Mouse (Mus musculus) embryonic fibroblast, embryonic 13.5 days (primary cell): Measurements from ENCODE around the gene Gm49320. TPM values are rescaled to one million over a fixed set of nuclear protein-coding genes. Genes with fewer than 3 reads are reported as not detected.

Experiments used
- H3K27ac ChIP-seq: 2 replicates; pipeline ENCODE4 v1.5.1; 2012; ENCODE audit warnings: low read length, control low read depth, inconsistent platforms; ENCODE audit not compliant: insufficient read depth
- H3K4me1 ChIP-seq: 2 replicates; pipeline ENCODE4 v1.6.1; 2011; ENCODE audit warnings: low read length; ENCODE audit not compliant: control insufficient read depth, insufficient read depth
- H3K4me3 ChIP-seq: 2 replicates; pipeline ENCODE4 v1.5.1; 2011; ENCODE audit warnings: mild to moderate bottlenecking, control low read depth, low read length; ENCODE audit not compliant: insufficient read depth
- CTCF ChIP-seq: IDR thresholded peaks from 2 replicates; pipeline ENCODE4 v1.5.1; 2011; ENCODE audit warnings: mild to moderate bottlenecking, control low read depth, low read length, moderate library complexity, borderline replicate concordance; ENCODE audit not compliant: insufficient read depth
- POLR2A ChIP-seq: IDR thresholded peaks from 2 replicates; pipeline ENCODE4 v1.6.1; 2011; ENCODE audit warnings: low read depth, mild to moderate bottlenecking, control low read depth, low read length, moderate library complexity
- polyA plus RNA-seq: library from polyadenylated mRNA; stranded (reverse); fragments of >200 nt; gene quantifications from 2 replicates; pipeline ENCODE4 v1.2.4, GENCODE M21; 2011; ENCODE audit warnings: low read depth; ENCODE audit not compliant: missing spikeins, insufficient read length

Gm49320 gene
- polyA plus RNA-seq, 1 experiment, result 0.60 TPM

- Histone ChIP-seq H3K4me3 (no peak overlapping the region), H3K27ac (no peak overlapping the region), H3K4me1 (no peaks in the 10 kb centered on the region)
- TF ChIP-seq POLR2A (no peak), CTCF (no peak)
Measured at GRCm38 (mm10) chr8:4292738-4293137, 54.1 kb downstream of the Gm49320 start.

GRCm38 (mm10) chr8:4297822-4298221 is 59.2 kb downstream of the Gm49320 start:
- H3K4me1 ChIP-seq, result no peaks in the 10 kb centered on the region
- H3K4me3 ChIP-seq, result no peak overlapping the region
- TF ChIP-seq POLR2A (no peak), CTCF (no peak)
- no peak overlapping the region for H3K27ac ChIP-seq

Other genes starting within 250 kb of the Gm49320 start
- not detected in 2 replicates for gene Cd209f, start 133.0 kb upstream of the Gm49320 start, polyA plus RNA-seq
- gene Cd209g, start 104.8 kb upstream of the Gm49320 start, polyA plus RNA-seq, result not detected in 2 replicates
- 15.4 and 30.3 TPM in 2 replicates for gene Evi5l, start 72.3 kb upstream of the Gm49320 start, polyA plus RNA-seq
- 0.23 and 0.35 TPM in 2 replicates for gene Prr36, start 21.4 kb upstream of the Gm49320 start, polyA plus RNA-seq
- 1.7 and 2.2 TPM in 2 replicates for gene Lrrc8e, start 12.0 kb upstream of the Gm49320 start, polyA plus RNA-seq
- gene Map2k7, start 125 bp upstream of the Gm49320 start, polyA plus RNA-seq, result 37.0 and 42.0 TPM in 2 replicates
- gene Tgfbr3l, start 9.3 kb downstream of the Gm49320 start, polyA plus RNA-seq, result 6.0 and 10.8 TPM in 2 replicates
- gene Snapc2, start 14.2 kb downstream of the Gm49320 start, polyA plus RNA-seq, result 29.0 and 29.3 TPM in 2 replicates
- 56.7 and 63.9 TPM in 2 replicates for gene Ctxn1, start 20.4 kb downstream of the Gm49320 start, polyA plus RNA-seq
- gene Timm44, start 37.0 kb downstream of the Gm49320 start, polyA plus RNA-seq, result 62.9 and 73.5 TPM in 2 replicates
- gene Ccl25, start 86.3 kb downstream of the Gm49320 start, polyA plus RNA-seq, result 11.1 and 13.9 TPM in 2 replicates
- 81.5 and 86.0 TPM in 2 replicates for gene Elavl1, start 86.5 kb downstream of the Gm49320 start, polyA plus RNA-seq